Mouse (Mus musculus): Measurements from ENCODE around the gene Trim7.
"Not testable (repeated sequence)": the region's sequence is repeated elsewhere in the genome, so short reads cannot be mapped to it uniquely, and the experiment has no call there.

Gene Trim7

GRCm38 (mm10) chr11:48898812-48899431 lies 73.0 kb downstream of the Trim7 start:
- DNase-seq (ENCODE audit: low read depth, low spot score) = no peak

GRCm38 (mm10) chr11:48900654-48901566 lies 75.0 kb downstream of the Trim7 start:
- not testable (repeated sequence) for DNase-seq (ENCODE audit: low read depth, low spot score)

- DNase-seq (ENCODE audit: low read depth, low spot score) = not testable (repeated sequence)
These were observed 75.6 kb downstream of the Trim7 start for GRCm38 (mm10) chr11:48901567-48901930.
